Mouse (Mus musculus) C2C12 (cell line): ENCODE measurements around the gene Ndc1. TPM values are rescaled to one million over a fixed set of nuclear protein-coding genes. Genes with fewer than 3 reads are reported as not detected.
A peak's percentile ranks its signal among the peaks of the same experiment; 100 is the strongest.

Experiments used
- H3K27me3 ChIP-seq: one replicate; pipeline ENCODE4 v1.6.1; 2011; ENCODE audit not compliant: control insufficient read depth, insufficient read depth, insufficient read length
- H3K36me3 ChIP-seq: one replicate; pipeline ENCODE4 v1.6.1; 2011; ENCODE audit not compliant: control insufficient read depth, insufficient read depth
- H3K4me3 ChIP-seq: one replicate; pipeline ENCODE4 v1.5.1; 2011; ENCODE audit warnings: mild to moderate bottlenecking, control low read depth; ENCODE audit not compliant: poor library complexity, insufficient read depth, severe bottlenecking
- H3K79me2 ChIP-seq: one replicate; pipeline ENCODE4 v1.6.1; 2011; ENCODE audit not compliant: control insufficient read depth, insufficient read depth
- H3K79me3 ChIP-seq: one replicate; pipeline ENCODE4 v1.6.1; 2011; ENCODE audit warnings: low read depth, control low read depth
- H3ac ChIP-seq: one replicate; pipeline ENCODE3; 2011; ENCODE audit warnings: low read depth; ENCODE audit not compliant: control insufficient read depth, insufficient read length
- CEBPB ChIP-seq: IDR thresholded peaks from one replicate; pipeline ENCODE4 v1.6.1; 2011; ENCODE audit warnings: low read depth, mild to moderate bottlenecking, control low read depth, moderate library complexity
- CTCF ChIP-seq: IDR thresholded peaks from one replicate; pipeline ENCODE4 v1.5.1; 2011; ENCODE audit not compliant: control insufficient read depth, insufficient read depth, insufficient read length
- FOSL1 ChIP-seq: IDR thresholded peaks from one replicate; pipeline ENCODE4 v1.8.0; 2011; ENCODE audit warnings: mild to moderate bottlenecking, low read length; ENCODE audit not compliant: poor library complexity, insufficient read depth, severe bottlenecking
- MAX ChIP-seq: IDR thresholded peaks from one replicate; pipeline ENCODE4 v1.6.1; 2011; ENCODE audit warnings: mild to moderate bottlenecking, control low read depth
- MYOD1 ChIP-seq: IDR thresholded peaks from one replicate; pipeline ENCODE4 v1.6.1; 2011; ENCODE audit warnings: low read depth; ENCODE audit not compliant: control insufficient read depth, insufficient read length
- MYOG ChIP-seq: IDR thresholded peaks from one replicate; pipeline ENCODE4 v1.6.1; 2011; ENCODE audit not compliant: control insufficient read depth, insufficient read length; ENCODE audit errors: extremely low read depth
- USF1 ChIP-seq: IDR thresholded peaks from one replicate; pipeline ENCODE4 v1.6.1; 2011; ENCODE audit warnings: low read depth, mild to moderate bottlenecking, control low read depth, moderate library complexity
- microRNA-seq: library from miRNA; unstranded; fragments of <30 nt; microRNA quantifications from one replicate; pipeline ENCODE4, GENCODE M21; 2019; ENCODE audit warnings: borderline microRNAs expressed
- polyA plus RNA-seq: library from polyadenylated mRNA; unstranded; fragments of >200 nt; fragmentation: generic; extraction: Trizol; gene quantifications from one replicate; pipeline ENCODE4 v1.2.1, GENCODE M21; 2012; ENCODE audit warnings: missing spikeins

Ndc1 gene
- polyA plus RNA-seq, 1 experiment = 22.8 TPM

DNA sequence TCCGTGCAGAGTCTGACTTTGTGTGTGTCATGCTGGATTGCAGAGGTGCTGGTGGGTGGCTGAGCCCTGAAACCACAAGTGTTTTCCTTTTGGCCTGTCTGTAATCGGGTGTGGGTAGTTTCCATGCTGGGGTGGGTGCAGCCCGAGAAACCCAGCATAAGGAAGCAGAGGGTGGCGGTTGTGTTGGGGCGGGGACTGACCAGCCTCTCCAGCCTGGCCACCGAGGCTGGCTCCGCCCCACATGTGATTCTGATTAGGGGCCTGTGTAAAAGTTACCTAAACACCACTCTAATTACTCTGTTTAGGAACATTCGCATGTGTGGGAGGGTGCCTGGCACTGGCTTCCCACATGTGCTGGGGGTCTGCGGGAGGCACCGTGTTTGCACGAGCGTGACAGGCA lies 90.0 kb downstream of the Ndc1 start:
- H3ac ChIP-seq = no peak overlapping the region
- H3K36me3 ChIP-seq = no peaks in the 10 kb centered on the region
- TF ChIP-seq CTCF (no peak), USF1 (no peak), CEBPB (no peak), FOSL1 (no peak), MAX (no peak), MYOD1 (no peak), MYOG (no peak)
- no peaks in the 10 kb centered on the region for H3K79me3 ChIP-seq
- H3K4me3 ChIP-seq = no peak overlapping the region
- H3K79me2 ChIP-seq = no peaks in the 10 kb centered on the region
- no peaks in the 10 kb centered on the region for H3K27me3 ChIP-seq

- Histone ChIP-seq H3ac (no peak overlapping the region), H3K79me3 (no peaks in the 10 kb centered on the region), H3K79me2 (no peaks in the 10 kb centered on the region), H3K36me3 (no peaks in the 10 kb centered on the region), H3K4me3 (no peak overlapping the region), H3K27me3 (no peaks in the 10 kb centered on the region)
- TF ChIP-seq CEBPB = no peak
- no peak for TF ChIP-seq FOSL1
- peak; percentile 3 for TF ChIP-seq MYOD1
- TF ChIP-seq MYOG = no peak
- TF ChIP-seq USF1 = no peak
- TF ChIP-seq CTCF = no peak
Observed at GRCm38 (mm10) chr4:107458907-107459306, 91.3 kb downstream of the Ndc1 start.

DNA sequence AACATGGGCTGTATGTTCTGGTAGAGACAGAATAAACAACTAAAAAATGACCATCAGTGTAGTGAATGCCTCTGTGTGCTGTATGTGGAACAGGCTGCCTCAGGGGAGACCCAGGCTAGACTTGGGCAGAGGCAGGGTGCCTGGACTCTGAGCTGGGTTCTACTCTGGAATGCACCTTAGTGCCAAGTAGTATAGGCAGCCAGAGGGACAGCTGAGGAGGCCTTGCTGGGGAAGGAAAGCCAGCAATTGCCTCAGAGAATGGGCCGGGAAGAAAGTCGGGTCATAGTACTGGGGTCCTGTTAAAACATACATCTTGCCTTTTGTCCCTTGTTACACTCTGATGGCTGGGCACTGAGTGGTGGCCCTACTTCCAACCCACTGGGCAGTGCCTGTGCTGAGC lies 91.9 kb downstream of the Ndc1 start:
- TF ChIP-seq MYOG (no peak), CEBPB (no peak), FOSL1 (no peak), USF1 (no peak)
- H3ac ChIP-seq = no peak overlapping the region
- H3K4me3 ChIP-seq = no peak overlapping the region
- H3K79me2 ChIP-seq = no peaks in the 10 kb centered on the region
- H3K79me3 ChIP-seq = no peaks in the 10 kb centered on the region
- H3K27me3 ChIP-seq = no peaks in the 10 kb centered on the region
- no peaks in the 10 kb centered on the region for H3K36me3 ChIP-seq

DNA sequence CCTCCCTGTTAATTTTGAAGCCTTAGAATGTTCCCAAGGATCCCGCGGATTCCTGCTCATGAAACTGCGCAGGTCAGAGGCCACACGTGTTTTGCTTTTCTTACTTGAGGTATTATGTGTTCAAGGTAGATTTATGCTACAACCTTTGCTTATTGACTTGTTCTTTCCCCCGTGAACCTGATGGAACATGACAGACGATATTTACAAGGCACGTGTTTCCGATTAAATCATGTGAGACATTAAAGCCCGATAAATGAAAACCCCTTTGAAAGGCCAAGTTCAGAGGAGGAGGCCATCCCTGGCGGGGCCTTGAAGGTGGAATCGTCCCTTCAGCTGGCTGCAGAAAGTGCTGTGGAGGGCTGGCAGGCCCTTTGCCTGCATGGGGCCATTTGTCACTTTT lies 92.9 kb downstream of the Ndc1 start:
- H3ac ChIP-seq = no peak overlapping the region
- H3K79me3 ChIP-seq = no peaks in the 10 kb centered on the region
- no peaks in the 10 kb centered on the region for H3K79me2 ChIP-seq
- no peak overlapping the region for H3K4me3 ChIP-seq
- H3K27me3 ChIP-seq = no peaks in the 10 kb centered on the region
- no peaks in the 10 kb centered on the region for H3K36me3 ChIP-seq
- no peak for TF ChIP-seq MAX
- no peak for TF ChIP-seq FOSL1
- TF ChIP-seq MYOG = no peak
- no peak for TF ChIP-seq CEBPB
- no peak for TF ChIP-seq USF1
- TF ChIP-seq CTCF = no peak
- no peak for TF ChIP-seq MYOD1

Small RNAs within 50 kb of the gene (microRNA-seq; reads per million reads assigned to microRNA genes)
- not detected for gene Gm24804

Other genes with a start within 250 kb of the Ndc1 start
- gene Tmem59, start 189.4 kb upstream of the Ndc1 start, polyA plus RNA-seq = 142 TPM
- 15.6 TPM for gene Tceanc2, start 188.7 kb upstream of the Ndc1 start, polyA plus RNA-seq
- not detected for gene Ldlrad1, start 158.6 kb upstream of the Ndc1 start, polyA plus RNA-seq
- 32.5 TPM for gene Lrrc42, start 114.3 kb upstream of the Ndc1 start, polyA plus RNA-seq
- gene Hspb11, start 114.2 kb upstream of the Ndc1 start, polyA plus RNA-seq = 15.5 TPM
- gene Dio1, start 60.6 kb upstream of the Ndc1 start, polyA plus RNA-seq = not detected
- 35.1 TPM for gene Yipf1, start 53.4 kb upstream of the Ndc1 start, polyA plus RNA-seq
- 0.40 TPM for gene Glis1, start 66.8 kb downstream of the Ndc1 start, polyA plus RNA-seq